Mouse (Mus musculus): ENCODE data around the gene Usp29. TPM values are rescaled to one million over a fixed set of nuclear protein-coding genes. Genes with fewer than 3 reads are reported as not detected.

The Usp29 gene
- total and polyA plus RNA-seq, 2 experiments from 2014 or later = 30.4 to 69.2 TPM

GRCm38 (mm10) chr7:6709396-6709795 lies 21.0 kb upstream of the Usp29 start:
- H3K4me3 ChIP-seq (ENCODE audit: low read length) = no peak overlapping the region

GRCm38 (mm10) chr7:6727351-6728121 lies 2.8 kb upstream of the Usp29 start:
- ATAC-seq = peak; percentile 70
- no peaks in the 10 kb centered on the region for H3K27me3 ChIP-seq (ENCODE audit: insufficient read depth, low read length)
- peaks cover 5% of the 10 kb centered on the region; the same call in 1 of the 2 replicates for H3K36me3 ChIP-seq (ENCODE audit: insufficient read depth, low read length)
- H3K9ac ChIP-seq (replicated peaks; ENCODE audit: low read length) = peak overlapping the region; percentile 45; the same call in 1 of the 2 replicates
- DNase-seq (ENCODE audit: low spot score) = peak; percentile 95
- no peaks in the 10 kb centered on the region for H3K4me1 ChIP-seq (ENCODE audit: insufficient read depth, low read length)
- peak overlapping the region; percentile 94 for H3K27ac ChIP-seq
- peak; percentile 63 for TF ChIP-seq CTCF (IDR thresholded peaks at IDR 0.05; ENCODE audit: low read depth)
- WGBS = 56% methylated on average over 19 of the region's 19 CpGs
- peak overlapping the region; percentile 60 for H3K4me3 ChIP-seq (ENCODE audit: low read length)
- H3K9me3 ChIP-seq (ENCODE audit: low read length) = 0 out of 2 replicates have a peak, but pooled peaks cover 5% of the 10 kb centered on the region
- peak overlapping the region; percentile 49 for H3K4me2 ChIP-seq (ENCODE audit: low read depth, low read length)

More at GRCm38 (mm10) chr7:6709396-6709795, 21.0 kb upstream of the Usp29 start:
- no peak for ATAC-seq
- H3K9me3 ChIP-seq (ENCODE audit: low read length) = no peaks in the 10 kb centered on the region
- H3K4me1 ChIP-seq (ENCODE audit: insufficient read depth, low read length) = no peaks in the 10 kb centered on the region
- 94% methylated on average over 15 of the region's 15 CpGs for WGBS
- no peak overlapping the region for H3K27ac ChIP-seq
- no peak for TF ChIP-seq CTCF (IDR thresholded peaks at IDR 0.05; ENCODE audit: low read depth)
- no peak for DNase-seq (ENCODE audit: low spot score)
- no peak overlapping the region for H3K4me2 ChIP-seq (ENCODE audit: low read depth, low read length)
- no peak overlapping the region for H3K9ac ChIP-seq (replicated peaks; ENCODE audit: low read length)
- H3K36me3 ChIP-seq (ENCODE audit: insufficient read depth, low read length) = peaks cover 25% of the 10 kb centered on the region
- no peaks in the 10 kb centered on the region for H3K27me3 ChIP-seq (ENCODE audit: insufficient read depth, low read length)

GRCm38 (mm10) chr7:6728263-6728931 lies 2.0 kb upstream of the Usp29 start:
- 0 out of 2 replicates have a peak, but pooled peaks cover 5% of the 10 kb centered on the region for H3K9me3 ChIP-seq (ENCODE audit: low read length)
- peak overlapping the region; percentile 56; the same call in 1 of the 2 replicates for H3K9ac ChIP-seq (replicated peaks; ENCODE audit: low read length)
- H3K4me3 ChIP-seq (ENCODE audit: low read length) = peak overlapping the region; percentile 60
- H3K4me2 ChIP-seq (ENCODE audit: low read depth, low read length) = peak overlapping the region; percentile 49
- H3K27ac ChIP-seq = peak overlapping the region; percentile 94
- no peak for TF ChIP-seq CTCF (IDR thresholded peaks at IDR 0.05; ENCODE audit: low read depth)
- peak; percentile 87 for ATAC-seq
- DNase-seq (ENCODE audit: low spot score) = peak; percentile 97
- 53% methylated on average over 19 of the region's 19 CpGs for WGBS
- H3K27me3 ChIP-seq (ENCODE audit: insufficient read depth, low read length) = no peaks in the 10 kb centered on the region
- H3K4me1 ChIP-seq (ENCODE audit: insufficient read depth, low read length) = no peaks in the 10 kb centered on the region
- peaks cover 5% of the 10 kb centered on the region; the same call in 1 of the 2 replicates for H3K36me3 ChIP-seq (ENCODE audit: insufficient read depth, low read length)

GRCm38 (mm10) chr7:6729061-6729817 lies 1.1 kb upstream of the Usp29 start:
- Histone ChIP-seq H3K36me3 (ENCODE audit: insufficient read depth, low read length) (peaks cover 5% of the 10 kb centered on the region; the same call in 1 of the 2 replicates), H3K27ac (peak overlapping the region; percentile 94), H3K4me1 (ENCODE audit: insufficient read depth, low read length) (no peaks in the 10 kb centered on the region), H3K4me3 (ENCODE audit: low read length) (peak overlapping the region; percentile 60), H3K4me2 (ENCODE audit: low read depth, low read length) (peak overlapping the region; percentile 53), H3K27me3 (ENCODE audit: insufficient read depth, low read length) (no peaks in the 10 kb centered on the region), H3K9me3 (ENCODE audit: low read length) (0 out of 2 replicates have a peak, but pooled peaks cover 5% of the 10 kb centered on the region), H3K9ac (replicated peaks; ENCODE audit: low read length) (peak overlapping the region; percentile 76)
- TF ChIP-seq CTCF (IDR thresholded peaks at IDR 0.05; ENCODE audit: low read depth) = peak; percentile 49
- ATAC-seq (peak; percentile 50), DNase-seq (ENCODE audit: low spot score) (peak; percentile 96)
- WGBS = 52% methylated on average over 37 of the region's 37 CpGs

- Histone ChIP-seq H3K4me2 (ENCODE audit: low read depth, low read length) (peak overlapping the region; percentile 53), H3K27me3 (ENCODE audit: insufficient read depth, low read length) (no peaks in the 10 kb centered on the region), H3K4me1 (ENCODE audit: insufficient read depth, low read length) (no peaks in the 10 kb centered on the region), H3K4me3 (ENCODE audit: low read length) (peak overlapping the region; percentile 60), H3K27ac (peak overlapping the region; percentile 94), H3K9me3 (ENCODE audit: low read length) (0 out of 2 replicates have a peak, but pooled peaks cover 5% of the 10 kb centered on the region), H3K9ac (replicated peaks; ENCODE audit: low read length) (peak overlapping the region; percentile 76), H3K36me3 (ENCODE audit: insufficient read depth, low read length) (no peaks in the 10 kb centered on the region)
- peak; percentile 59 for DNase-seq (ENCODE audit: low spot score)
- WGBS = 46% methylated on average over 15 of the region's 15 CpGs
- no peak for TF ChIP-seq CTCF (IDR thresholded peaks at IDR 0.05; ENCODE audit: low read depth)
- no peak for ATAC-seq
Measured at GRCm38 (mm10) chr7:6730801-6731200, 423 bp downstream of the Usp29 start.

- Histone ChIP-seq H3K27me3 (ENCODE audit: insufficient read depth, low read length) (no peaks in the 10 kb centered on the region), H3K36me3 (ENCODE audit: insufficient read depth, low read length) (no peaks in the 10 kb centered on the region), H3K9ac (replicated peaks; ENCODE audit: low read length) (peak overlapping the region; percentile 76; the same call in 1 of the 2 replicates), H3K27ac (no peak overlapping the region), H3K4me1 (ENCODE audit: insufficient read depth, low read length) (no peaks in the 10 kb centered on the region), H3K9me3 (ENCODE audit: low read length) (0 out of 2 replicates have a peak, but pooled peaks cover 5% of the 10 kb centered on the region), H3K4me2 (ENCODE audit: low read depth, low read length) (peak overlapping the region; percentile 53), H3K4me3 (ENCODE audit: low read length) (peak overlapping the region; percentile 60)
- no peak for DNase-seq (ENCODE audit: low spot score)
- no peak for TF ChIP-seq CTCF (IDR thresholded peaks at IDR 0.05; ENCODE audit: low read depth)
- 54% methylated on average over 3 of the region's 3 CpGs for WGBS
- no peak for ATAC-seq
Measured at GRCm38 (mm10) chr7:6731373-6731772, 995 bp downstream of the Usp29 start.

Data from hindbrain, postnatal 0 days (tissue).